Mouse (Mus musculus) intestine, embryonic 15.5 days (tissue): ENCODE measurements around the gene Upk2. TPM values are rescaled to one million over a fixed set of nuclear protein-coding genes. Genes with fewer than 3 reads are reported as not detected.

Experiments
- ATAC-seq: fragments of 200-750 bp; cut with Nextera tagmentation; 2 replicates; pipeline ENCODE4 v1.8.0; 2017; ENCODE audit warnings: moderate TSS enrichment, moderate library complexity
- H3K27ac ChIP-seq: fragments of 300-500 bp; sonication (generic); 2 replicates; pipeline ENCODE4 v1.5.1; 2015; ENCODE audit warnings: mild to moderate bottlenecking, inconsistent platforms
- H3K27me3 ChIP-seq: fragments of 300-500 bp; sonication (generic); replicated peaks from 2 replicates; pipeline ENCODE4 v1.6.1; 2015; ENCODE audit warnings: inconsistent platforms
- H3K36me3 ChIP-seq: fragments of 300-500 bp; sonication (generic); 2 replicates; pipeline ENCODE4 v1.6.1; 2015; ENCODE audit warnings: inconsistent platforms
- H3K4me1 ChIP-seq: fragments of 300-500 bp; sonication (generic); replicated peaks from 2 replicates; pipeline ENCODE4 v1.6.1; 2015; ENCODE audit warnings: inconsistent platforms
- H3K4me2 ChIP-seq: fragments of 300-500 bp; sonication (generic); replicated peaks from 2 replicates; pipeline ENCODE4 v1.6.1; 2015; ENCODE audit warnings: mild to moderate bottlenecking, inconsistent platforms
- H3K4me3 ChIP-seq: fragments of 300-500 bp; sonication (generic); replicated peaks from 2 replicates; pipeline ENCODE4 v1.5.1; 2015; ENCODE audit warnings: inconsistent platforms
- H3K9ac ChIP-seq: fragments of 300-500 bp; sonication (generic); 2 replicates; pipeline ENCODE4 v1.6.1; 2015; ENCODE audit warnings: inconsistent platforms
- H3K9me3 ChIP-seq: fragments of 300-500 bp; sonication (generic); 2 replicates; pipeline ENCODE4 v1.6.1; 2016; ENCODE audit warnings: inconsistent platforms
- WGBS: fragments of 180-500 bp; shearing (Covaris S2); methylation state at CpG from one replicate; pipeline ENCODE4 v1.1.7; 2015; 5-methylcytosine and 5-hydroxymethylcytosine counted together
- polyA plus RNA-seq: library from polyadenylated mRNA; unstranded; fragments of >200 nt; fragmentation: Nextera tagmentation; extraction: Ambion mirVana; gene quantifications from 2 replicates; pipeline ENCODE4 v1.2.1, GENCODE M21; 2015

Upk2 gene
- polyA plus RNA-seq, result 1.2 TPM in 2 replicates

DNA sequence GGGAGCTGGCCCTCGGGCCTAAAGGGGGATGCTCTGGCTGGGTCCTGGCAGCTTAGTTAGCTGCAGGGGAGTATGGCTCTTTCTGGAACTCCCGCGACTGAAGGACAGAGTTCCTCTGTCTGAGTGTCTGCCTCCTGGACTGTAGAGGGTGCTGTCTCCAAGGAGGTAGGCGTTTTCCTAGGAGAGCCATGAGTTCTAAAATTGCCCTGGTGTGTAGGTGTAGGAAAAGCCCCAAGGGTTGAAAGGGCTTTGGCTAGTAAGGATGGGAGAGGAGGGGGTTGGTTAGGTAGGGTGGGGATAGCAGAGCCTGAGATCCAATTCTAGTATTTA, at the start of gene Upk2:
Gene Upk2 (minus strand): TSS at position 86 of the 330 bp plus-strand sequence.
- peaks cover 9% of the 10 kb centered on the region for H3K4me1 ChIP-seq
- 23% methylated on average over 4 of the region's 4 CpGs for WGBS
- peak; percentile 13; the same call in 1 of the 2 replicates for ATAC-seq
- H3K27ac ChIP-seq, result no peak within 1 kb of the TSS
- H3K36me3 ChIP-seq, result no peaks in the 10 kb centered on the region
- no peak within 1 kb of the TSS for H3K9ac ChIP-seq
- peak within 1 kb of the TSS; percentile 18; the same call in 1 of the 2 replicates for H3K4me2 ChIP-seq
- H3K9me3 ChIP-seq, result no peaks in the 10 kb centered on the region
- no peak within 1 kb of the TSS for H3K4me3 ChIP-seq
- no peaks in the 10 kb centered on the region; the same call in 1 of the 2 replicates for H3K27me3 ChIP-seq

DNA sequence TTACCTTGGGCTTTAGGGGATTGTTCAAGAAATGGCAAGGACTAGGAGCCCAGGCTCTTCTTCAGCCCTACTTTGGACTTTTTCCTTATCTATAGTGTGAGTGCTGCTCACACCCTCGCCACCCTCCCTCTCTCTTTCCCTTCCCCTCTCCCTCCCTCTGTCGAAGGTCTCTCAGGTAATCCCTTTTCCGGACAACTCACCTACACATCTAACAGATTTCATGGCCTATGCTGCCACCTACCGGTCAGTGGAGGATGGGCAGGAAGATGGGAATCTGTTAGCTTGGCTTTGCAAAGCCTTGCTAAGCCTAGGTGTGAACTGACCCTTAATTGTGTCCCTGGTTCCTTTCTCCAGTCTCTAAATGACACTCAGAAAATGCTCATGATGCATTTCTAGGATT, 47.2 kb upstream of the Upk2 start:
- 0% methylated on average over 4 of the region's 4 CpGs for WGBS
- peak; percentile 8; the same call in 1 of the 2 replicates for ATAC-seq
- Histone ChIP-seq H3K4me2 (0 out of 2 replicates have a peak overlapping the region, but pooled peaks have one; percentile 14), H3K4me1 (peaks cover 63% of the 10 kb centered on the region), H3K9me3 (no peaks in the 10 kb centered on the region), H3K4me3 (no peak overlapping the region), H3K27me3 (no peaks in the 10 kb centered on the region), H3K27ac (no peak overlapping the region), H3K9ac (no peak overlapping the region), H3K36me3 (peaks cover 15% of the 10 kb centered on the region)

DNA sequence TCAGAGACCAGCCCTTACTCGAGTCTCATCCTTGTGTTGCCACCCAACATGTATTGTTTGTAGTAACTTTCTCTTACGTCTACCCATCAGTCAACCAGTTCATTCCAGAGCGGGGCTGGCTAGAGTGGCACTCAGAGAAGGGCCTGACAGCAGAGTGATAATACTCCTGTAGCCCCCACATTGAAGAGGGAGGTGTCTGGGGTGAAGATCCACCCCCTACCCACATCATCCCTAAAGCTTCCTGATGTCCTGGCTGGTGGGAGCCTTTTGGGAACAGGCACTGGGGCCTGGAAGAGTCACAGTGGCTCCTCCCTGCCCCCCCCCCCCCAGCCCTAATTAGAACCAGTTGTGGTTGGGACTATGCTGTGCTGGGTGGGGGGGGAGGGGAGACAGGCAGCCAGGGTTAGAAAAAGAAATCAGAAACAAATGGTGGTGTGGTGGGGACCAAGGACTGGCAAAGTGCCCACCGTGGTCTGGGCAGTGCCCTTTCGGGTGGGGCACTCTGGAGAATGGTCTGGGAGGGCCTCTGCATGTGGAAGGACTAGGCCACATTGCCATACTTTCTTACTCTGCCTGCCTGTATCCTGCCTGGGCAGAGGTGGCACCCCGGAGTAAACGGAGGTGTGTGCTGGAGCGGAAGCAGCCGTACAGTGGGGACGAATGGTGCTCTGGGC, 46.6 kb upstream of the Upk2 start:
- H3K27me3 ChIP-seq, result no peaks in the 10 kb centered on the region
- no peak overlapping the region for H3K4me3 ChIP-seq
- H3K9me3 ChIP-seq, result no peaks in the 10 kb centered on the region
- no peak overlapping the region for H3K4me2 ChIP-seq
- WGBS, result 53% methylated on average over 10 of the region's 10 CpGs
- H3K9ac ChIP-seq, result no peak overlapping the region
- H3K36me3 ChIP-seq, result peaks cover 9% of the 10 kb centered on the region
- ATAC-seq, result no peak
- peaks cover 69% of the 10 kb centered on the region for H3K4me1 ChIP-seq
- H3K27ac ChIP-seq, result no peak overlapping the region

DNA sequence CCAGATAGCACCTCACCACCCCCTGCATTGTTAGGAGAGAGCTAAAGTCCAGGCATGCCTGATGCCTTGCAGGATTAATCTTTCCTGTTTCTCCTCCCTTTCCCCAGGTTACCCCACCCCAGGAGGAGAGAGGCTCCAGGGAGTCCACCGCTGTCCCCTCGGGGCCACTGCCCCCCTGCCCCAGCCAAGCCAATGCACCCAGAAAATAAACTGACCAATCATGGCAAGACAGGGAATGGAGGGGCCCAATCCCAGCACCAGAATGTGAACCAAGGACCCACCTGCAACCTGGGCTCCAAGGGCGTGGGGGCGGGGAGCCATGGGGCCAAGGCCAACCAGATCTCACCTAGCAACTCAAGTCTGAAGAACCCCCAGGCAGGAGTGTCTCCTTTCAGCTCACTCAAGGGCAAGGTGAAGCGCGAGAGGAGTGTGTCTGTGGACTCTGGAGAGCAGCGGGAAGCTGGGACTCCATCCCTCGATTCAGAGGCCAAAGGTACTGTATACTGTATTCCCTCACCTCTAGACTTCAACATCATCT, 45.9 kb upstream of the Upk2 start:
- 54% methylated on average over 8 of the region's 8 CpGs for WGBS
- no peak overlapping the region for H3K9ac ChIP-seq

DNA sequence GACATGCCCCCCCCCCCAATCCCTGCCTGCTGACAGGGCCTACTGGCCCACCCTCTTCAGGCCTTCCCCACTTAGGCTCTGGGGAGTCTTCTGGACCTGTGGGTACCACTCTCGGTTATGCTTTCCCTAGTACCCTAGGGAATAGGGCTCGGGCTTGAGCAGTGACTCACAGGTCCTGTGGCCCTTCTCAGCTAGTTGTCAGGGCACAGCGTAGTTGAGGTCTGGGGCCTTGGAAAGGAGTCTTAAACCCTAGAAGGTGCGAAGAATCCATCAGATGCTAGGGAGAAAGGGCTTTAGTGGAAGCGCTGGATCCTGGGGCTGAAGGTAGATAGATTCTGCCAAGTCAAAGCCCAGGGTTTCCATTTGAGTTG, 45.4 kb upstream of the Upk2 start:
- 40% methylated on average over 5 of the region's 5 CpGs for WGBS
- Histone ChIP-seq H3K4me2 (peak overlapping the region; percentile 85), H3K27ac (peak overlapping the region; percentile 95), H3K9me3 (no peaks in the 10 kb centered on the region), H3K36me3 (no peaks in the 10 kb centered on the region; the same call in 1 of the 2 replicates), H3K9ac (peak overlapping the region; percentile 46; the same call in 1 of the 2 replicates), H3K4me3 (peak overlapping the region; percentile 38), H3K27me3 (no peaks in the 10 kb centered on the region), H3K4me1 (peaks cover 70% of the 10 kb centered on the region)
- no peak for ATAC-seq

More for the DNA sequence above, 45.9 kb upstream of the Upk2 start:
- peak overlapping the region; percentile 85 for H3K4me2 ChIP-seq
- H3K36me3 ChIP-seq, result peaks cover 2% of the 10 kb centered on the region; the same call in 1 of the 2 replicates
- no peaks in the 10 kb centered on the region for H3K9me3 ChIP-seq
- no peak for ATAC-seq
- H3K27ac ChIP-seq, result peak overlapping the region; percentile 95; the same call in 1 of the 2 replicates
- no peaks in the 10 kb centered on the region for H3K27me3 ChIP-seq
- peaks cover 69% of the 10 kb centered on the region for H3K4me1 ChIP-seq
- no peak overlapping the region for H3K4me3 ChIP-seq

DNA sequence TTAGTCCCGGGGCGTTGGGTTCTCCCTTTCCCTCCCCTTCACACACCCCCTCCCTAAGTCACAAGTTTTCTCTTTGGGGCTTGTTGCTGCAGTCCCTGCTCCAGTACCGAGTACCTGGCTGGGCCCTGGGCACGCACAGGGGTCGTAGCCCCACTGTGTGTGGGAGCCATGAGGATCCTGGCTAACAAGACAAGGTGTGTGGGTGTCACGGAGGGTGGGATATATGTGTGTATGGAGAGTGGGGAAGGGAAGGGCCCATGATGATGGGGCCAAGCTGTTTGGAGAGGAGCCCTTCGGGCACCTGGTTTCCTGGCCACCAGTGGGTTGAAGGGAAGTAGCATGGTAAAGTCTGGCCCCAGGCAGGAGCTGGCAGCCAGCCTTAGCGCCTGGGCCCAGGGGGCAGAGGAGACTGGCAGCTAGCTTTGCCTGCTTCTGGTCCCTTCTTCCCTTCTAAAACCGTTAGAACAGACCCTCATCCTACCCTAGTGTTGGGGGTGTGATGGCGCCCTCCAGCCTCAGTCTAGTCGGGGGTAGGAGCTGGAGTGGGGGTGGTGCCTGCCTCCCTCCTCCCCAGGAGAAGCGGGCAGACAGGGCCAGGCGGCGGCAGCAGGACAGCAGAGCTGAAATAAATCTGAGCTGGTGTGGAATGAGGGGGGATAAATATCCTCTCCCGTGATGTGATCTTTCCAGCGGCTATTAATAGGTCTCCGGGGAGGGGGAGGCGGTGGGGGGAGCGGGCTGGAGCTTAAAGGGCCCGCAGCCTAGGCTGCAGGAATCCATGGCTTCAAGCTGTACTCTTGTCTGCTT, 44.8 kb upstream of the Upk2 start:
- Histone ChIP-seq H3K9me3 (no peaks in the 10 kb centered on the region), H3K36me3 (no peaks in the 10 kb centered on the region; the same call in 1 of the 2 replicates), H3K4me1 (peaks cover 72% of the 10 kb centered on the region), H3K4me2 (peak overlapping the region; percentile 85), H3K9ac (peak overlapping the region; percentile 46), H3K27ac (peak overlapping the region; percentile 95), H3K27me3 (no peaks in the 10 kb centered on the region), H3K4me3 (peak overlapping the region; percentile 38)
- ATAC-seq, result peak; percentile 20; the same call in 1 of the 2 replicates
- 23% methylated on average over 19 of the region's 20 CpGs for WGBS

DNA sequence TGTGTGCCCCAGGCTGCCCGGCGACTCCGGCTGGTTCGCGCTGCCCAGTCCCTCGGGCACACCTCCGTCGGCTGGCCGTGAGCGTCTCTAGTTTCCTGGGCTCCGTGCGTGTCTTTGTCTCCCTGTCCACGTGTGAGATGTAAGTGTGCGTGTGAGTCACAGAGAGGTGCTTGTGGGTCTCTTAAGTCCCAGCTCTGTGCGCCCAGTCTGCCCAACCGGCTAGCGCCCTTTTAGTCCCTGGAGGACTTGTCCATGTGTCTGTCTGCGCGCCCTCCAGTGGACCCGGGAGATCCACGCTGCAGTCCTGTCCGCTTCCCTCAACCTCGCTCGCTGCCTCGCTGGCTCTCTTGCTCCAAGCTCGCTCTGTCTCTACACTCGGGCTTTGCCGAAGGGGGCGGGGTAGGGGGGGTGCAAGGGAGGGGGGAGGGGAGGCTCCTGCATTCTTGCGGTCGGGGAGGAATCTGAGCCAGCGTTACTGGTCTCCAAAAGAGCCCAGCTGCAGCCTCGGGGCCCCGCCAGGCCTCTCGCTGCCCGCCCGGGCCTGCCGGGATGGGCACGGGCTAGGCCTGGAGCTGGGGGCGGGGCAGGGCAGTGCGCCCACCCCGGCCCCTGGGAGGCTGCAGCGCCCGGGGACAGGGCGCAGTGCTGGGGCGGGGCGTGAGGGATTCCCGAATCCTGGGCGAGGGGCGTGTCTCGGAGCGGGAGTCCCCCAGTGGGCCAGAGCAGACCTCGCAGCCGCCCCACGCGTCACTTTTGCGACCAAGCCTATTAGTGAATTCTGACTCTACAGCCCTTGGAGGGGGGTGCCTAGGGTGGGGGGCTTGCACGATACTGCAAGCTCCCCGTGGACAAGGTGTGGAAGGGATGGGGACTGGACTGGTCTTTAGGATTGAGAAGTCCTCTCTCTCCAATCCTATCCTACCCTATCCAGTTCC, 43.9 kb upstream of the Upk2 start:
- Histone ChIP-seq H3K9ac (peak overlapping the region; percentile 46), H3K9me3 (no peaks in the 10 kb centered on the region), H3K27ac (peak overlapping the region; percentile 95), H3K4me2 (peak overlapping the region; percentile 85), H3K27me3 (no peaks in the 10 kb centered on the region), H3K4me3 (peak overlapping the region; percentile 38), H3K4me1 (peaks cover 80% of the 10 kb centered on the region), H3K36me3 (no peaks in the 10 kb centered on the region; the same call in 1 of the 2 replicates)
- WGBS, result 1% methylated on average over 58 of the region's 59 CpGs
- ATAC-seq, result peak; percentile 73

DNA sequence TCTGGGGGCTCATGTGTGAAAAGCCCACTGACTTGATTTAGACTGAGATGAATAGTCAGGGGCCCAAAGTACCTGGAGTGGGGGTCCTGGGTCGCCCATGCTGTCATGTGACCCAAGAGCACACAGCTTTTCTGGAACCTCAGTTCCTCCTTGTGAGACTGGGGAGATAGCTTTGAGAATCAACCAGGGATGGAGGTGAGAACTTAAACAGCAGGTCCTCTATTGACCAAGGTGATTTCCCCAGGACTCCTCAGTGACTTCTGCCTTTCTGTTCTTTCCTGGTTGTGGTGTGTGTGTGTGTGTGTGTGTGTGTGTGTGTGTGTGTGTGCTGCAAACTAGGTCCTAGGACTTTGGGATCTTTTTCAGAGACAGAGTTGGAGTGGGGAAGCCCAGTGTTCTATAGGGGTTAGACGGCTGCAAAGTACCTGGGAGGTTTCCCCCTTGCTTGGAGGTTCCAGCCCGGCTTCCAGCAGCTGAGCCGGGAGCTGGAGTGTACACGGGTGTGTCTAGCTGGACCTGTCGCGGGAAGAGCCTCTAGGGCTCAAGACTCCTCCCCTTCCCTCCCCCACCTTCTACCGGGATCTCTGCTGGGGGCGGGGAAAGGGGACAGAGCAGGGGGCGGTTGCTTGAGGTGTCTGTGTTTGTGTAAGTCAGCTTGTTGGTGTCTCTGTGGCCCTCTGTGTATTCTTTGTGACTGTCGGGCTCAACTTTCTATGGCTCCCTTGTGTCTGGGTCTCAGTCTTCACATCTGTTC, 43.0 kb upstream of the Upk2 start:
- peak overlapping the region; percentile 38 for H3K4me3 ChIP-seq
- no peaks in the 10 kb centered on the region for H3K9me3 ChIP-seq
- peaks cover 89% of the 10 kb centered on the region for H3K4me1 ChIP-seq
- peak overlapping the region; percentile 46 for H3K9ac ChIP-seq
- WGBS, result 3% methylated on average over 11 of the region's 11 CpGs
- H3K27me3 ChIP-seq, result no peaks in the 10 kb centered on the region
- H3K36me3 ChIP-seq, result no peaks in the 10 kb centered on the region
- H3K4me2 ChIP-seq, result peak overlapping the region; percentile 85
- ATAC-seq, result peak; percentile 70
- peak overlapping the region; percentile 95 for H3K27ac ChIP-seq

DNA sequence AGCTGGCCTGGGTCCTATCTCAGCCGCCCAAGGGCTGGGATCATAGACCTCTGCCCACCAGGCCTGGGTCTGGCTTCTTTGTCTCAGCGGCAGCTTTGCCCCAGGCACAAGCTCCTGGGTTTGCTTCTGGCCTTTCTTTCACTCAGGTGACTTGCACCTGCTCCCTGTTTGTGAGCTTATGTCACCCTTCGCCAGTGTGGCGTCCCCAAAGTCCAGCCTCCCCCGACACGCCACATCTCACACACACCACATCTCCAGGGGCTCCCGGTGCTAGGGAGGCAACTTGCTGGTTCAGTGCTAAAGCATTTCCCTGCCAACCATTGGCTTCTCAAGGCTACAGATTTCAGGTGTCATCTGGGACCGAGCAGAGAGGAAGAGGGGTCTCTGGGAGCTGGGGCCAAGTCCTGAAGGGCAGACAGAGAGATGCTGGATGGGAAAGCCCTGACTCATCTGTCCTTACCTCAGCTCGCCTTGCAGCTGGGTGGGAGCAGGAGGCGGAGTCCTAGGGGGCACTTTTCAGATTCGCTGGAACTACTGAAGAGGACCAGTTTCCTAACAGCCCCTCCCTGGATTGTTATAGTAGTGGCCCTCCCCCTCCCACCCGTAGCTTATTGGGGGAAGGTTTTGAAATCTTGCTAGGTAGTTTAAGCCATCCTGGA, 42.2 kb upstream of the Upk2 start:
- no peak for ATAC-seq
- Histone ChIP-seq H3K36me3 (no peaks in the 10 kb centered on the region), H3K27me3 (no peaks in the 10 kb centered on the region), H3K4me3 (no peak overlapping the region), H3K9ac (0 out of 2 replicates have a peak overlapping the region, but pooled peaks have one; percentile 10), H3K9me3 (no peaks in the 10 kb centered on the region), H3K27ac (no peak overlapping the region), H3K4me2 (peak overlapping the region; percentile 85; the same call in 1 of the 2 replicates), H3K4me1 (peaks cover 95% of the 10 kb centered on the region)
- 59% methylated on average over 12 of the region's 12 CpGs for WGBS

DNA sequence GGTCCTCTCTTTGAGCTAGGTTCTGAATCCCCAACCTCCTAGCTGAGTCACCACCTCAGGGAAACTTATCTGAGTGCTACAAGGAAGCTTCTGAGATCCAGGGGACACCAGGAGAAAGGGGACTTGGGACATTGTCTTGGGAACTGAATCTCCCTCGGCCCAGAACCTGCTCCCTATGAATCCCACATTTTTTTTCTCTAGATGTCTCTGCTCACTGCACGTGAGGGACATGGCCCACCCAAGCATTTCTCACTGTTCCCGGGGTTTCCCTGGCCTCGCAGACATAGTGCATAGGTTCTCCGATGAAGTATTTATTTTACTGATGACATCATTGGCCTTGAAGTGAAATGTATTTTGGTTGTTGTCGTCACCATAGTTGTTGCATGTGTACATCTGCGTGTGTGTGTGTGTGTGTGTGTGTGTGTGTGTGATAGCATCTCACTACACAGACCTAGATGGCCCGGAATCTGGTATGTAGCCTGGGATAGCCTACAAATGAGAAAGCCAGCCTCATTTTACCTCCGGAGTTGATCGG, 41.1 kb upstream of the Upk2 start:
- H3K9me3 ChIP-seq, result no peaks in the 10 kb centered on the region
- peak overlapping the region; percentile 38; the same call in 1 of the 2 replicates for H3K27ac ChIP-seq
- no peak overlapping the region for H3K9ac ChIP-seq
- 70% methylated on average over 10 of the region's 10 CpGs for WGBS
- no peaks in the 10 kb centered on the region for H3K27me3 ChIP-seq
- ATAC-seq, result no peak
- H3K4me1 ChIP-seq, result peaks cover 94% of the 10 kb centered on the region
- H3K36me3 ChIP-seq, result 0 out of 2 replicates have a peak, but pooled peaks cover 4% of the 10 kb centered on the region
- H3K4me2 ChIP-seq, result no peak overlapping the region
- no peak overlapping the region for H3K4me3 ChIP-seq
